Comparison of ENCODE assay signal across 8 mouse cellular contexts in genomic region chr11:52297352-52297751, GRCm38 (mm10). TPM values are rescaled to one million over a fixed set of nuclear protein-coding genes. Genes with fewer than 3 reads are reported as not detected.
DNase-seq lines count a peak whose midpoint lies in the region; ATAC-seq and TF ChIP-seq lines count a peak whose summit lies in the region.

No protein-coding gene starts in this region.

- no peaks in the 10 kb centered on the region for H3K79me3 ChIP-seq in C2C12 (ENCODE audit: low read depth)

- no peaks in the 10 kb centered on the region for H3K27me3 ChIP-seq in C2C12 (ENCODE audit: control insufficient read depth, insufficient read depth, insufficient read length)
- H3K27me3 ChIP-seq in heart, adult 2 months (ENCODE audit: control insufficient read depth, insufficient read depth, low read length): no peaks in the 10 kb centered on the region
- no peaks in the 10 kb centered on the region for H3K27me3 ChIP-seq in kidney, postnatal 0 days (ENCODE audit: insufficient read depth, low read length)
- H3K27me3 ChIP-seq in liver, embryonic 11.5 days (replicated peaks; ENCODE audit: control insufficient read depth, insufficient read depth, low read length): no peaks in the 10 kb centered on the region

- H3K4me2 ChIP-seq in kidney, postnatal 0 days (ENCODE audit: low read length): no peak overlapping the region
- H3K4me2 ChIP-seq in liver, embryonic 11.5 days: no peak overlapping the region

- no peak for TF ChIP-seq POLR2A in heart, adult 2 months (IDR thresholded peaks at IDR 0.05; ENCODE audit: insufficient read depth, low read depth, low read length)

- no peaks in the 10 kb centered on the region for H3K4me1 ChIP-seq in heart, adult 2 months (ENCODE audit: control insufficient read depth, insufficient read depth, low read length)
- peaks cover 4% of the 10 kb centered on the region; the same call in 1 of the 2 replicates for H3K4me1 ChIP-seq in kidney, postnatal 0 days (replicated peaks; ENCODE audit: insufficient read depth, low read length)
- H3K4me1 ChIP-seq in liver, embryonic 11.5 days (replicated peaks; ENCODE audit: control insufficient read depth, insufficient read depth, low read length): no peaks in the 10 kb centered on the region

- H3K9ac ChIP-seq in heart, adult 2 months (ENCODE audit: low read depth, low read length): no peak overlapping the region
- no peak overlapping the region for H3K9ac ChIP-seq in kidney, postnatal 0 days (ENCODE audit: low read depth, low read length)
- H3K9ac ChIP-seq in liver, embryonic 11.5 days (ENCODE audit: low read depth, low read length): no peak overlapping the region

- H3K36me3 ChIP-seq in C2C12 (ENCODE audit: control insufficient read depth, insufficient read depth): no peaks in the 10 kb centered on the region
- H3K36me3 ChIP-seq in heart, adult 2 months (ENCODE audit: control insufficient read depth, insufficient read depth, low read length): no peaks in the 10 kb centered on the region
- H3K36me3 ChIP-seq in kidney, postnatal 0 days (ENCODE audit: insufficient read depth, low read length): no peaks in the 10 kb centered on the region
- no peaks in the 10 kb centered on the region for H3K36me3 ChIP-seq in liver, embryonic 11.5 days (ENCODE audit: control insufficient read depth, insufficient read depth, low read length)

- no peak; the same call in 1 of the 2 replicates for ATAC-seq in kidney, postnatal 0 days (replicated peaks; ENCODE audit: low FRiP score, low read depth)
- ATAC-seq in liver, embryonic 11.5 days (replicated peaks; ENCODE audit: low FRiP score): no peak; the same call in 1 of the 2 replicates

- intact Hi-C loops in heart, adult 2 months (cut with DNase I): loop anchor here (1.0 to 5.0 kb wide), 3 partner anchors 35 to 45 kb away; no protein-coding TSS in a partner anchor

- peak; percentile 57 for DNase-seq in adrenal gland, adult 8-10 months
- peak; percentile 69 for DNase-seq in embryo, embryonic 11 days
- DNase-seq in heart, adult 2 months: peak; percentile 73 to 85
- DNase-seq in kidney, postnatal 0 days (ENCODE audit: low spot score): peak; percentile 78
- DNase-seq in liver, embryonic 11.5 days (ENCODE audit: low spot score): peak; percentile 70
- DNase-seq in ovary, postnatal 10 days (ENCODE audit: low spot score): peak; percentile 60
- peak; percentile 83 for DNase-seq in thymus, postnatal 0 days (ENCODE audit: low spot score)

- H3K27ac ChIP-seq in heart, adult 2 months: no peak overlapping the region
- no peak overlapping the region for H3K27ac ChIP-seq in kidney, postnatal 0 days
- H3K27ac ChIP-seq in liver, embryonic 11.5 days (ENCODE audit: low read depth, low read length): no peak overlapping the region

- H3K79me2 ChIP-seq in C2C12 (ENCODE audit: control insufficient read depth, insufficient read depth): no peaks in the 10 kb centered on the region
- H3K79me2 ChIP-seq in heart, adult 2 months (replicated peaks; ENCODE audit: control insufficient read depth, insufficient read depth, low read length): no peaks in the 10 kb centered on the region

- 13% methylated on average over 9 of the region's 9 CpGs for WGBS in heart, adult 2 months
- WGBS in kidney, postnatal 0 days: 10% methylated on average over 9 of the region's 9 CpGs
- WGBS in liver, embryonic 11.5 days: 14% methylated on average over 9 of the region's 9 CpGs

- no peaks in the 10 kb centered on the region for H3K9me3 ChIP-seq in kidney, postnatal 0 days (replicated peaks; ENCODE audit: low read length)
- no peaks in the 10 kb centered on the region for H3K9me3 ChIP-seq in liver, embryonic 11.5 days (ENCODE audit: control insufficient read depth, low read length)

- no peak overlapping the region for H3ac ChIP-seq in C2C12 (ENCODE audit: control insufficient read depth, insufficient read length, low read depth)

- TF ChIP-seq EP300 in heart, adult 2 months (IDR thresholded peaks at IDR 0.05; ENCODE audit: insufficient read depth, low read depth, low read length): no peak

- peak; percentile 78 for TF ChIP-seq CTCF in C2C12 (IDR thresholded peaks at IDR 0.05; ENCODE audit: control insufficient read depth, insufficient read depth, insufficient read length)
- TF ChIP-seq CTCF in heart, adult 2 months (IDR thresholded peaks at IDR 0.05): peak; percentile 99; the same call in 1 of the 2 replicates
- peak; percentile 94 for TF ChIP-seq CTCF in kidney, postnatal 0 days (IDR thresholded peaks at IDR 0.05; ENCODE audit: low read depth)

- H3K4me3 ChIP-seq in C2C12 (ENCODE audit: insufficient read depth, poor library complexity, severe bottlenecking): no peak overlapping the region
- H3K4me3 ChIP-seq in heart, adult 2 months: no peak overlapping the region
- no peak overlapping the region for H3K4me3 ChIP-seq in kidney, postnatal 0 days (replicated peaks; ENCODE audit: low read depth, low read length)
- no peak overlapping the region for H3K4me3 ChIP-seq in liver, embryonic 11.5 days (ENCODE audit: low read depth, low read length)

TF ChIP-seq in C2C12, 6 proteins besides CTCF, POLR2A, EP300 and RAD21:
- TF ChIP-seq USF1 (IDR thresholded peaks at IDR 0.05; ENCODE audit: low read depth) (no peak), FOSL1 (IDR thresholded peaks at IDR 0.05; ENCODE audit: insufficient read depth, low read length, poor library complexity, severe bottlenecking) (no peak), MYOD1 (IDR thresholded peaks at IDR 0.05; ENCODE audit: control insufficient read depth, insufficient read length, low read depth) (no peak), MYOG (IDR thresholded peaks at IDR 0.05; ENCODE audit: control insufficient read depth, extremely low read depth, insufficient read length) (no peak), CEBPB (IDR thresholded peaks at IDR 0.05; ENCODE audit: low read depth) (no peak)
TF ChIP-seq in C2C12: peak in this region for 0.

RNA-seq across cellular contexts. Expression of gene Tcf7, which starts 14.5 kb away (rescaled TPM):
- 25.3 TPM for polyA plus RNA-seq in C2C12 (2012; fragmentation: generic; extraction: Trizol)
- total RNA-seq in adrenal gland, adult 8-10 months (2022): 10 to 100 TPM; 36.9 to 81.7 (median 55.2) TPM
- under 1 TPM; 0.73 to 0.96 TPM for total RNA-seq in heart, adult 2 months (2021)
- polyA plus RNA-seq in heart, adult 2 months (2012; rRNA removed): 2.3 and 3.1 TPM in 2 replicates
- 14.6 and 16.0 TPM in 2 replicates for polyA plus RNA-seq in kidney, postnatal 0 days (2015; fragmentation: Nextera tagmentation; extraction: Ambion mirVana)
- 6.6 and 6.8 TPM in 2 replicates for polyA plus RNA-seq in liver, embryonic 11.5 days (2014; fragmentation: Nextera tagmentation; extraction: Ambion mirVana)
- 1,084 and 1,272 TPM in 2 replicates for polyA plus RNA-seq in thymus, postnatal 0 days (2015; fragmentation: Nextera tagmentation; extraction: Ambion mirVana)

Comparison
In these comparisons a context has a peak if more than half of its experiments do, and no peak if none do; other contexts are left out.
1. RNA of gene Tcf7, which starts 14.5 kb away (polyA plus RNA-seq): 1,084 to 1,272 TPM in thymus, postnatal 0 days; 25.3 TPM in C2C12 (single experiment), 14.6 to 16.0 TPM in kidney, postnatal 0 days, 6.6 to 6.8 TPM in liver, embryonic 11.5 days and 2.3 to 3.1 TPM in heart, adult 2 months; every median in the first group is over 10 times any median in the second.
2. Peak in every context shown above with its lines, with median percentiles within 50 percentile points of each other: CTCF ChIP-seq and DNase-seq.